Mouse (Mus musculus) G1E (cell line): ENCODE measurements around the gene Apex2.

Source experiments
- CTCF ChIP-seq: IDR thresholded peaks from 2 replicates; pipeline ENCODE4 v1.5.1; 2012; ENCODE audit warnings: low read depth, low read length, inconsistent platforms, mixed read lengths
- GATA1 ChIP-seq: IDR thresholded peaks from 2 replicates; pipeline ENCODE4 v1.6.1; 2012; ENCODE audit warnings: borderline replicate concordance, low read length, inconsistent platforms, mixed read lengths
- POLR2AphosphoS5 ChIP-seq: IDR thresholded peaks from 2 replicates; pipeline ENCODE4 v1.6.1; 2012; ENCODE audit warnings: low read depth, low read length, inconsistent platforms; ENCODE audit not compliant: insufficient replicate concordance
- TAL1 ChIP-seq: conservative IDR thresholded peaks from 2 replicates; pipeline ENCODE4 v1.6.1; 2012; ENCODE audit warnings: low read depth, low read length, inconsistent platforms, mixed read lengths

DNA sequence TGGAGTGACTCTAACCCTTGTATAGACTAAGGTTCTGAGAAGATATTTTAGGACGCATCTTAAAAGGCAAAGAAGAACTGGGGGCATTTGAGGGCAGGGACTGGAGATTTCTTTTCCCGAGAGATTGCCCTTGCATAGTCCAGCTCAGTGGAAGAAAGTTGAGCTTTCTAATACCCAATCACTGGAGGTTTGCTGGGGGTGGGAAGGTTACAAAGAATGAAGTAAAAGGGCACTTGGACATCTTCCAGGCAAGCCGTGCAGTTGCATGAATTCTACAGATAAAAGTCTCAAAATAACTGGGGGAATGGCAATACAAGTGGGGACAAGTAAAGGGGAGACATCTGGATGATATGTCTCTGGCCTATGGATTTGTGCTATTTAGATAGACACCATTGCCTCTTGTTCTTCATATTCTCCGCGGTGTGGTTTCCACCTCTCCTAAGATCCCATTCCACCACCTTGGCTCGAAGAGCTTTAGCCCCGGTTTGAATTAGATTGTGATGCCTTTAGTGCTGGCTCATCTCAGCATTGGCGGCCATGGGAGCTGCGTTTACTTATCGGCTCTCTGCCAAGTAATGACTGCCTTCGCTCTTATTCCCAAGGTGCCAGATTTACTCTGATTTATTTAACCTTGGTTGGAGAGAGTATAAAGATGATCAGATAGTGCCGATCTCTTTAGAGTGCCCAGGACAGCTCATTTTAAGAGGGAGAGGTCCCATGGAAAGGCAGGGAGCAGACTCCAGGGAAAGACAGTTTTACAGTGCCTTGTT, 3.8 kb upstream of the Apex2 start:
- TF ChIP-seq CTCF = no peak
- no peak for TF ChIP-seq POLR2AphosphoS5
- no peak for TF ChIP-seq TAL1
- TF ChIP-seq GATA1 = no peak
